Mouse (Mus musculus): ENCODE measurements around the gene Lgals4. TPM values are rescaled to one million over a fixed set of nuclear protein-coding genes. Genes with fewer than 3 reads are reported as not detected.

Gene Lgals4
- polyA plus RNA-seq, 1 experiment from 2014 or later: 4.2 TPM

- ATAC-seq (ENCODE audit: insufficient number of reproducible peaks, low FRiP score): no peak
- no peaks in the 10 kb centered on the region for H3K36me3 ChIP-seq
- H3K9ac ChIP-seq: no peak overlapping the region
- 74% methylated on average over 1 of the region's 1 CpGs for WGBS
- H3K27ac ChIP-seq (ENCODE audit: poor library complexity, severe bottlenecking): no peak overlapping the region
- peaks cover 5% of the 10 kb centered on the region; the same call in 1 of the 2 replicates for H3K9me3 ChIP-seq (replicated peaks)
- no peak overlapping the region for H3K4me3 ChIP-seq
- H3K4me1 ChIP-seq (replicated peaks): no peaks in the 10 kb centered on the region
- H3K27me3 ChIP-seq (replicated peaks): peaks cover 7% of the 10 kb centered on the region; the same call in 1 of the 2 replicates
- no peak overlapping the region for H3K4me2 ChIP-seq
These were observed 13.6 kb downstream of the Lgals4 start for GRCm38 (mm10) chr7:28847273-28847672.

GRCm38 (mm10) chr7:28849700-28850236 lies 16.1 kb downstream of the Lgals4 start:
- 39% methylated on average over 1 of the region's 1 CpGs for WGBS
- H3K27ac ChIP-seq (ENCODE audit: poor library complexity, severe bottlenecking): no peak overlapping the region

GRCm38 (mm10) chr7:28850642-28851041 lies 17.0 kb downstream of the Lgals4 start:
- Histone ChIP-seq H3K4me1 (replicated peaks) (no peaks in the 10 kb centered on the region), H3K4me3 (no peak overlapping the region), H3K9me3 (replicated peaks) (no peaks in the 10 kb centered on the region; the same call in 1 of the 2 replicates), H3K9ac (no peak overlapping the region), H3K27ac (ENCODE audit: poor library complexity, severe bottlenecking) (no peak overlapping the region), H3K27me3 (replicated peaks) (peaks cover 7% of the 10 kb centered on the region; the same call in 1 of the 2 replicates), H3K4me2 (no peak overlapping the region), H3K36me3 (no peaks in the 10 kb centered on the region)
- ATAC-seq (ENCODE audit: insufficient number of reproducible peaks, low FRiP score): no peak
- 80% methylated on average over 4 of the region's 4 CpGs for WGBS

More at GRCm38 (mm10) chr7:28849700-28850236, 16.1 kb downstream of the Lgals4 start:
- Histone ChIP-seq H3K9ac (no peak overlapping the region), H3K4me2 (no peak overlapping the region), H3K27me3 (replicated peaks) (peaks cover 7% of the 10 kb centered on the region; the same call in 1 of the 2 replicates), H3K9me3 (replicated peaks) (no peaks in the 10 kb centered on the region; the same call in 1 of the 2 replicates), H3K4me1 (replicated peaks) (no peaks in the 10 kb centered on the region), H3K4me3 (no peak overlapping the region), H3K36me3 (no peaks in the 10 kb centered on the region)
- ATAC-seq (ENCODE audit: insufficient number of reproducible peaks, low FRiP score): no peak

- no peak overlapping the region for H3K4me2 ChIP-seq
- H3K9me3 ChIP-seq (replicated peaks): peaks cover 5% of the 10 kb centered on the region; the same call in 1 of the 2 replicates
- peaks cover 19% of the 10 kb centered on the region for H3K4me1 ChIP-seq (replicated peaks)
- H3K27ac ChIP-seq (ENCODE audit: poor library complexity, severe bottlenecking): no peak overlapping the region
- 79% methylated on average over 2 of the region's 2 CpGs for WGBS
- ATAC-seq (ENCODE audit: insufficient number of reproducible peaks, low FRiP score): no peak
- H3K9ac ChIP-seq: no peak overlapping the region
- H3K4me3 ChIP-seq: no peak overlapping the region
- no peaks in the 10 kb centered on the region for H3K27me3 ChIP-seq (replicated peaks)
- H3K36me3 ChIP-seq: no peaks in the 10 kb centered on the region
These were observed 26.3 kb downstream of the Lgals4 start for GRCm38 (mm10) chr7:28859953-28860352.

- H3K27ac ChIP-seq (ENCODE audit: poor library complexity, severe bottlenecking): no peak overlapping the region
- H3K9me3 ChIP-seq (replicated peaks): peaks cover 5% of the 10 kb centered on the region; the same call in 1 of the 2 replicates
- no peaks in the 10 kb centered on the region for H3K27me3 ChIP-seq (replicated peaks)
- H3K36me3 ChIP-seq: no peaks in the 10 kb centered on the region
- peaks cover 23% of the 10 kb centered on the region for H3K4me1 ChIP-seq (replicated peaks)
- ATAC-seq (ENCODE audit: insufficient number of reproducible peaks, low FRiP score): no peak
- 83% methylated on average over 6 of the region's 6 CpGs for WGBS
- H3K9ac ChIP-seq: no peak overlapping the region
- no peak overlapping the region for H3K4me2 ChIP-seq
- H3K4me3 ChIP-seq: no peak overlapping the region
These were observed 27.2 kb downstream of the Lgals4 start for GRCm38 (mm10) chr7:28860898-28861297.

GRCm38 (mm10) chr7:28862817-28863499 lies 29.3 kb downstream of the Lgals4 start:
- no peak overlapping the region for H3K27ac ChIP-seq (ENCODE audit: poor library complexity, severe bottlenecking)
- no peak for ATAC-seq (ENCODE audit: insufficient number of reproducible peaks, low FRiP score)
- H3K27me3 ChIP-seq (replicated peaks): no peaks in the 10 kb centered on the region
- no peaks in the 10 kb centered on the region for H3K36me3 ChIP-seq
- peaks cover 28% of the 10 kb centered on the region for H3K4me1 ChIP-seq (replicated peaks)
- H3K9me3 ChIP-seq (replicated peaks): peaks cover 5% of the 10 kb centered on the region; the same call in 1 of the 2 replicates
- 70% methylated on average over 15 of the region's 15 CpGs for WGBS
- H3K4me2 ChIP-seq: no peak overlapping the region
- no peak overlapping the region for H3K4me3 ChIP-seq
- no peak overlapping the region for H3K9ac ChIP-seq

- peaks cover 28% of the 10 kb centered on the region for H3K4me1 ChIP-seq (replicated peaks)
- WGBS: 76% methylated on average over 6 of the region's 6 CpGs
- H3K36me3 ChIP-seq: no peaks in the 10 kb centered on the region
- H3K4me2 ChIP-seq: peak within 1 kb of the TSS; percentile 8; the same call in 1 of the 2 replicates
- ATAC-seq (ENCODE audit: insufficient number of reproducible peaks, low FRiP score): no peak
- no peaks in the 10 kb centered on the region for H3K27me3 ChIP-seq (replicated peaks)
- no peak within 1 kb of the TSS for H3K27ac ChIP-seq (ENCODE audit: poor library complexity, severe bottlenecking)
- H3K9me3 ChIP-seq (replicated peaks): peaks cover 5% of the 10 kb centered on the region; the same call in 1 of the 2 replicates
- no peak within 1 kb of the TSS for H3K9ac ChIP-seq
- H3K4me3 ChIP-seq: no peak within 1 kb of the TSS
These were observed 29.9 kb downstream of the Lgals4 start, which contains the start of gene Lgals7 for GRCm38 (mm10) chr7:28863540-28863939. TSS of gene Lgals7 (plus strand) at chr7:28863853.

GRCm38 (mm10) chr7:28864288-28864750 lies 30.7 kb downstream of the Lgals4 start:
- Histone ChIP-seq H3K27ac (ENCODE audit: poor library complexity, severe bottlenecking) (no peak overlapping the region), H3K4me3 (no peak overlapping the region), H3K9ac (no peak overlapping the region)

GRCm38 (mm10) chr7:28865481-28866300 lies 32.0 kb downstream of the Lgals4 start:
- H3K27ac ChIP-seq (ENCODE audit: poor library complexity, severe bottlenecking): peak overlapping the region; percentile 6; the same call in 1 of the 2 replicates
- H3K4me3 ChIP-seq: peak overlapping the region; percentile 26
- H3K36me3 ChIP-seq: no peaks in the 10 kb centered on the region
- peaks cover 5% of the 10 kb centered on the region; the same call in 1 of the 2 replicates for H3K9me3 ChIP-seq (replicated peaks)
- WGBS: 39% methylated on average over 33 of the region's 33 CpGs
- H3K27me3 ChIP-seq (replicated peaks): no peaks in the 10 kb centered on the region
- H3K4me2 ChIP-seq: peak overlapping the region; percentile 67
- peaks cover 28% of the 10 kb centered on the region for H3K4me1 ChIP-seq (replicated peaks)
- peak overlapping the region; percentile 37 for H3K9ac ChIP-seq
- ATAC-seq (ENCODE audit: insufficient number of reproducible peaks, low FRiP score): peak; percentile 68

More at GRCm38 (mm10) chr7:28864288-28864750, 30.7 kb downstream of the Lgals4 start:
- H3K9me3 ChIP-seq (replicated peaks): peaks cover 5% of the 10 kb centered on the region; the same call in 1 of the 2 replicates
- no peaks in the 10 kb centered on the region for H3K36me3 ChIP-seq
- WGBS: 36% methylated on average over 9 of the region's 9 CpGs
- ATAC-seq (ENCODE audit: insufficient number of reproducible peaks, low FRiP score): no peak
- no peaks in the 10 kb centered on the region for H3K27me3 ChIP-seq (replicated peaks)
- peaks cover 28% of the 10 kb centered on the region for H3K4me1 ChIP-seq (replicated peaks)
- H3K4me2 ChIP-seq: peak overlapping the region; percentile 8; the same call in 1 of the 2 replicates

GRCm38 (mm10) chr7:28866769-28867507 lies 33.3 kb downstream of the Lgals4 start:
- ATAC-seq (ENCODE audit: insufficient number of reproducible peaks, low FRiP score): no peak
- Histone ChIP-seq H3K9me3 (replicated peaks) (no peaks in the 10 kb centered on the region), H3K9ac (no peak overlapping the region), H3K27ac (ENCODE audit: poor library complexity, severe bottlenecking) (no peak overlapping the region), H3K36me3 (no peaks in the 10 kb centered on the region), H3K27me3 (replicated peaks) (no peaks in the 10 kb centered on the region), H3K4me2 (no peak overlapping the region; the same call in 1 of the 2 replicates), H3K4me1 (replicated peaks) (peaks cover 28% of the 10 kb centered on the region), H3K4me3 (no peak overlapping the region)
- WGBS: 89% methylated on average over 28 of the region's 28 CpGs
